Comparison of ENCODE assay signal across 8 mouse cellular contexts in the genomic region with DNA sequence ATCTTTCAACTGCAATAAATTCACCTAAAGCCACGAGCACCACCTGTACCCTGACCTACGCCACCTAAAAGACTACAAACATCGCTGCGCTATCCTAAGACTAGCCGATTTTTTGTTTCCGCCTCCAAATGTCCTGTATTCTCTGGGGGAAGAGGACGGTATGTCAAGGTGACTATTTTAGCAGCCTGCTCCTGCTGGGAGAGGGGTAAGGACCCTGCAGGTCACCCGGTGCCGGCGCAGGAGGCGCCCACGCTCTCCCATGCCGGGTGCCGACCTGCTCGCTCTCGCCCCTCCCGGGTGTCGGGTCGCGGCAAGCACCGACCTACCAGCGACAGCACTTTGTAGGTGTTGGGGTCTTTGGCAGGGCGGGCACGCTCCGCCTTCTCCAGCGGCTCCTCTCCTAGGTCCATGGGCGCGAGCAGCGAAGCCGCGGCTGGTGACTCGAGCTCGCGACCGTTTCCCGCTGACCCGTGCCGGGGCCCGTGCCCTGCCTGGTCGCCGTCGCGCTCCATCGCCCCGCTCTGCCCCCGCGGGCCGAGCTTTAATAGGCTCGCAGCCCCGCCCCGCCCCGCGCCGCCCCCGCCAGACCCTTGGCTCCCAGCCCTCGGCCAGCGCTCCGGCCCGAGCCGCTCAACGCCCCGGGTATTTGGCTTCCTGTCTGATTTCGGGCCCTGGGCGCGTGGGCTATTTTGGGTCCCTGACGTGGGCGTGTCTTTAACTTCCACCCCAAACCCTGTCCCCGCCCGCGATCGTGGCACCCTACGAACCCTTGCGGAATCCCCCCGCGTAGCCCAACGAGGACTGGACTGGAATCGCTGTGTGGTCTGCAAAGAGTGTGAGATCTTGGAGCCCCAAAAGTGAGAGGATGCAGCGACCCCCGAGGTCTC. TPM values are rescaled to one million over a fixed set of nuclear protein-coding genes. Genes with fewer than 3 reads are reported as not detected.
A peak's percentile ranks its signal among the peaks of the same experiment; 100 is the strongest.
DNase-seq lines count a peak whose midpoint lies in the region; ATAC-seq lines count a peak whose summit lies in the region.

A gene (minus strand): TSS at position 680 of the 887 bp plus-strand sequence.

- peak; percentile 64 for DNase-seq in T-cell, adult 2 months (ENCODE audit: low spot score)
- peak; percentile 51 to 61 for DNase-seq in cerebellum, postnatal 14 days
- DNase-seq in gastrocnemius, postnatal 14 days = peak; percentile 73
- DNase-seq in midbrain, embryonic 11.5 days (ENCODE audit: low spot score, missing footprints) = peak; percentile 92
- peak; percentile 33 for DNase-seq in right cerebral cortex, postnatal 4 days
- peak; percentile 39 to 56 for DNase-seq in urinary bladder, postnatal 36 days (ENCODE audit: low spot score in 2 of 2)

- H3K4me2 ChIP-seq in hindbrain, embryonic 16.5 days (ENCODE audit: low read length) = peak within 1 kb of the TSS; percentile 97
- peak within 1 kb of the TSS; percentile 96 for H3K4me2 ChIP-seq in limb, embryonic 12.5 days
- H3K4me2 ChIP-seq in midbrain, embryonic 11.5 days = peak within 1 kb of the TSS; percentile 99

- H3K36me3 ChIP-seq in hindbrain, embryonic 16.5 days (ENCODE audit: control insufficient read depth, insufficient read depth, low read length) = no peaks in the 10 kb centered on the region
- no peaks in the 10 kb centered on the region for H3K36me3 ChIP-seq in limb, embryonic 12.5 days
- no peaks in the 10 kb centered on the region for H3K36me3 ChIP-seq in midbrain, embryonic 11.5 days (ENCODE audit: control insufficient read depth, insufficient read depth, low read length)

- no peak within 1 kb of the TSS for H3K27ac ChIP-seq in hindbrain, embryonic 16.5 days (ENCODE audit: low read depth, low read length)
- no peak within 1 kb of the TSS for H3K27ac ChIP-seq in limb, embryonic 12.5 days
- H3K27ac ChIP-seq in midbrain, embryonic 11.5 days (ENCODE audit: low read depth, low read length) = no peak within 1 kb of the TSS

- peak; percentile 86 for ATAC-seq in hindbrain, embryonic 16.5 days
- ATAC-seq in limb, embryonic 12.5 days (ENCODE audit: insufficient number of reproducible peaks, insufficient read depth, low FRiP score, low TSS enrichment, low read depth) = peak; percentile 70
- peak; percentile 90 for ATAC-seq in midbrain, embryonic 11.5 days (ENCODE audit: low FRiP score)

- H3K9ac ChIP-seq in hindbrain, embryonic 16.5 days (ENCODE audit: low read depth, low read length) = peak within 1 kb of the TSS; percentile 80
- peak within 1 kb of the TSS; percentile 75 for H3K9ac ChIP-seq in limb, embryonic 12.5 days (replicated peaks)
- H3K9ac ChIP-seq in midbrain, embryonic 11.5 days (ENCODE audit: low read length) = peak within 1 kb of the TSS; percentile 59

- intact Hi-C loops in gastrocnemius, postnatal 14 days (cut with DNase I; ENCODE audit: low total_unique reads) = no loop called here

- H3K4me1 ChIP-seq in hindbrain, embryonic 16.5 days (ENCODE audit: control insufficient read depth, insufficient read depth, low read depth, low read length) = peaks cover 3% of the 10 kb centered on the region
- peaks cover 9% of the 10 kb centered on the region for H3K4me1 ChIP-seq in limb, embryonic 12.5 days (replicated peaks)
- H3K4me1 ChIP-seq in midbrain, embryonic 11.5 days (ENCODE audit: control insufficient read depth, insufficient read depth, low read length) = 0 out of 2 replicates have a peak, but pooled peaks cover 3% of the 10 kb centered on the region

- WGBS in hindbrain, embryonic 16.5 days = under 1% methylated on average over 75 of the region's 79 CpGs
- WGBS in limb, embryonic 12.5 days = under 1% methylated on average over 77 of the region's 79 CpGs
- WGBS in midbrain, embryonic 11.5 days = under 1% methylated on average over 65 of the region's 79 CpGs

- no peaks in the 10 kb centered on the region for H3K9me3 ChIP-seq in hindbrain, embryonic 16.5 days (ENCODE audit: control insufficient read depth, low read length)
- H3K9me3 ChIP-seq in limb, embryonic 12.5 days = no peaks in the 10 kb centered on the region
- no peaks in the 10 kb centered on the region for H3K9me3 ChIP-seq in midbrain, embryonic 11.5 days (ENCODE audit: control insufficient read depth, low read length)

- H3K4me3 ChIP-seq in hindbrain, embryonic 16.5 days (ENCODE audit: low read length) = peak within 1 kb of the TSS; percentile 77
- peak within 1 kb of the TSS; percentile 68 for H3K4me3 ChIP-seq in limb, embryonic 12.5 days (replicated peaks)
- peak within 1 kb of the TSS; percentile 63 for H3K4me3 ChIP-seq in midbrain, embryonic 11.5 days (ENCODE audit: low read depth, low read length)

- H3K27me3 ChIP-seq in hindbrain, embryonic 16.5 days (replicated peaks; ENCODE audit: control insufficient read depth, insufficient read depth, low read length) = no peaks in the 10 kb centered on the region
- H3K27me3 ChIP-seq in limb, embryonic 12.5 days = peaks cover 3% of the 10 kb centered on the region; the same call in 1 of the 2 replicates
- H3K27me3 ChIP-seq in midbrain, embryonic 11.5 days (ENCODE audit: control insufficient read depth, insufficient read depth, low read length) = peaks cover 13% of the 10 kb centered on the region

RNA-seq across cellular contexts. Expression of the gene that starts here (rescaled TPM):
- total RNA-seq in gastrocnemius, postnatal 14 days (2021) = 1 to 10 TPM; 5.9 to 6.4 TPM
- polyA plus RNA-seq in hindbrain, embryonic 16.5 days (2015; fragmentation: Nextera tagmentation; extraction: Ambion mirVana) = 3.8 and 4.2 TPM in 2 replicates
- 3.3 and 3.6 TPM in 2 replicates for polyA plus RNA-seq in limb, embryonic 12.5 days (2016; fragmentation: Nextera tagmentation; extraction: Ambion mirVana)
- 1.2 and 1.4 TPM in 2 replicates for polyA plus RNA-seq in midbrain, embryonic 11.5 days (2014; fragmentation: Nextera tagmentation; extraction: Ambion mirVana)

Comparison
In these comparisons a context has a peak if more than half of its experiments do, and no peak if none do; other contexts are left out.
1. DNase-seq: peak in every context shown above with its lines; median percentile 92 in midbrain, embryonic 11.5 days; 73 in gastrocnemius, postnatal 14 days; 64 in T-cell, adult 2 months; 56 in cerebellum, postnatal 14 days; 48 in urinary bladder, postnatal 36 days; 33 in right cerebral cortex, postnatal 4 days.